Mouse (Mus musculus) layer of hippocampus, adult 2 months (tissue): ENCODE results near the gene Ttyh3. TPM values are rescaled to one million over a fixed set of nuclear protein-coding genes. Genes with fewer than 3 reads are reported as not detected.

Source experiments
- DNase-seq, 2 experiments: peaks; one replicate each; pipeline ENCODE4 v3.0.0; 2022; ENCODE audit warnings: low spot score in 2 of 2
- H3K27ac ChIP-seq: fragments of 200-600 bp; 2 replicates; pipeline ENCODE4 v1.8.1; 2022
- H3K4me3 ChIP-seq: fragments of 200-600 bp; 2 replicates; pipeline ENCODE4 v1.8.1; 2022; ENCODE audit warnings: mild to moderate bottlenecking
- CTCF ChIP-seq: fragments of 200-600 bp; conservative IDR thresholded peaks from 2 replicates; pipeline ENCODE4 v1.8.1; 2022; ENCODE audit warnings: antibody characterized with exemption, mild to moderate bottlenecking, moderate library complexity
- total RNA-seq, 2 experiments: library from RNA; stranded (reverse); gene quantifications; 2 replicates each; pipeline ENCODE4 v1.2.3; 2021

Ttyh3 gene
- total RNA-seq, 2 experiments from 2014 or later, result 187 to 201 TPM

- Histone ChIP-seq H3K4me3 (peak overlapping the region; percentile 67), H3K27ac (peak overlapping the region; percentile 90)
- TF ChIP-seq CTCF, result no peak
- DNase-seq, result peak; percentile 55 to 72
Observed at GRCm38 (mm10) chr5:140609511-140610272, 39.1 kb downstream of the Ttyh3 start.

DNA sequence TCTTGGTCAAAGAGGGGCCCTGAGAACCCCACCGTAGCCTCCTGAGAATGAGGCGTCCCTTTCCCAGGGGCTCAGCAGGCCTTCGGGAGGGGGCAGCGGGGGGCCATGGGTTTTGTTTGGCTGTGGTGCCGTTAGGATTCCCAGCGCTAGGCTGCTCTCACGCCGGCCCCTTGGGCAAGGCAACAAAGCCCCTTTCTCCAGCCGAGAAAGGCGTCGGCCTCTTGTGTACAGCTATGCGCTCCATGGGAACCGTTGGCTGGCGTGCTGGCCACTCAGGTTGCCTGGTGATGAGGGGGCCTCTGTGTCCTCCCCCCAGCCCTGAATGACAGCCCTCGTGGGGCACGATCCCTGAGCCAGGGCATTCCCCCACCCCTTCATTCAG is 40.2 kb downstream of the Ttyh3 start:
- no peak for TF ChIP-seq CTCF
- H3K4me3 ChIP-seq, result peak overlapping the region; percentile 67
- DNase-seq, result peak; percentile 43 to 48
- peak overlapping the region; percentile 90 for H3K27ac ChIP-seq

- Histone ChIP-seq H3K4me3 (peak overlapping the region; percentile 67), H3K27ac (peak overlapping the region; percentile 90)
- no peak for DNase-seq
- TF ChIP-seq CTCF, result no peak
Observed at GRCm38 (mm10) chr5:140607836-140608633, 40.8 kb downstream of the Ttyh3 start.

- Histone ChIP-seq H3K27ac (peak within 1 kb of the TSS; percentile 90), H3K4me3 (peak within 1 kb of the TSS; percentile 67)
- peak; percentile 71 to 82 for DNase-seq
- peak; percentile 47 for TF ChIP-seq CTCF
Observed at GRCm38 (mm10) chr5:140607001-140607835, 41.6 kb downstream of the Ttyh3 start, which contains the start of gene Lfng. Lfng (plus strand) TSS chr5:140607320.

GRCm38 (mm10) chr5:140606386-140606785 is 42.4 kb downstream of the Ttyh3 start:
- Histone ChIP-seq H3K27ac (no peak overlapping the region), H3K4me3 (no peak overlapping the region; the same call in 1 of the 2 replicates)
- no peak for TF ChIP-seq CTCF
- DNase-seq, result no peak

GRCm38 (mm10) chr5:140605228-140605627 is 43.6 kb downstream of the Ttyh3 start:
- Histone ChIP-seq H3K4me3 (no peak overlapping the region), H3K27ac (no peak overlapping the region)
- no peak for TF ChIP-seq CTCF
- no peak for DNase-seq

DNA sequence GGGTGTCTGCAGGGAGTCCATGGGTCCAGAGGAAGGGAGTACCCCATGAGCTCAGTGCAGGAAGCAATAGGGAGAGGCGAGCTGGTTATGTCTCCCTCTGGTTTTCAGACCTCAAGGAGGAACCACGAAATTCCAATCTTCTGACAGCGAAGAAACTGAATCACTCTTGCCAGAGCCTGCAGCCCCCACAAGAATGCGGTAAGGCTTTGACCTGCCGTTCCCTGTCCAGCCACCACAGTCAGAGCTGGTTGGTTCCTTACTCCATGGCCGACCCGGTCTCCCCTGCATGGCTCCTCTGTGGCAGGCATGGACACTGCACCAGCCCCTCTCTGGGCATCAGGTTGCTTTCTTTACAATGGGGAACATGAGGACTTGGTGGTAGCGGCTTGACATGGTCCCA is 44.4 kb downstream of the Ttyh3 start:
- no peak for TF ChIP-seq CTCF
- no peak overlapping the region for H3K27ac ChIP-seq
- no peak overlapping the region for H3K4me3 ChIP-seq
- DNase-seq, result no peak

DNA sequence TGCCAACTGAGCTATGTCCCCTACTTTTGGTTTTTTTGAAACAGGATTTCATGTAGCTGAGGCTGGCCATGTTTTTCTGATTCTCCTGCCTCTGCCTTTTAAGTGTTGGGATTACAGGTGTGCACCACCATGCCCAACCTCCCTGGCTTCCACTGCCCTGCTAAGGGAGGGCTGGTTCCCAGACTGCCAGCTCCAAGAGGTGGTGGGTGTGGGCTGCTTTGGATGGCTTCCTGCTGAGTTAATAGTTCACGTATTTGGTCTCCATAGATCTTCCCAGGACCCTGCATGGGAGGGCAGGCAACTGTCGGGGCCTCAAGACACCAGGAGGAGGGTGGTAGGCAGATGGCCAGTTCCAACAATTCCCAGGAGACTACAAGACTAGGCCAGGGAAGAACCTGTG is 46.3 kb downstream of the Ttyh3 start:
- no peak overlapping the region for H3K27ac ChIP-seq
- TF ChIP-seq CTCF, result no peak
- DNase-seq, result no peak
- no peak overlapping the region for H3K4me3 ChIP-seq

GRCm38 (mm10) chr5:140601712-140602111 is 47.1 kb downstream of the Ttyh3 start:
- no peak for TF ChIP-seq CTCF
- Histone ChIP-seq H3K4me3 (no peak overlapping the region), H3K27ac (no peak overlapping the region)
- DNase-seq, result no peak

DNA sequence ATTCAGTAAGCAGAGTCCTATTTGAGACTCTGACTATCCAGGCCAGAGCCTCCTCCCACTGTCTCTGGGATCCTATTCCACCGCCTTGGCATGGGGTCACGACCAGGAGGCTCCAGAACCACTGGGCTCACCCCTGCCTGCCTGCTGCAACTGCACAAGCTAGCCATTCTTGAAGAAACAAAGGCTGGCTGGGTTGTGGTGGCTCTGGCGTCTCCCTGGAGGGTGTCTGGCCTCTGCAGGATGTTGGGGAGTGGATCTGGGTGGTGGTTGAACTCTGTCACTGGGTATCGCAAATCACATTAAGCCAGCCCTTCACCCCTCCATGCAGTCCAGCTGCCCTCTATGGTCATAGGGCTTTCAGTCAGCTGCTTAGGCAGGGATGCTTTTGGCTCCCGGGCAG is 48.9 kb downstream of the Ttyh3 start:
- Histone ChIP-seq H3K27ac (no peak overlapping the region), H3K4me3 (no peak overlapping the region)
- no peak for DNase-seq
- no peak for TF ChIP-seq CTCF

DNA sequence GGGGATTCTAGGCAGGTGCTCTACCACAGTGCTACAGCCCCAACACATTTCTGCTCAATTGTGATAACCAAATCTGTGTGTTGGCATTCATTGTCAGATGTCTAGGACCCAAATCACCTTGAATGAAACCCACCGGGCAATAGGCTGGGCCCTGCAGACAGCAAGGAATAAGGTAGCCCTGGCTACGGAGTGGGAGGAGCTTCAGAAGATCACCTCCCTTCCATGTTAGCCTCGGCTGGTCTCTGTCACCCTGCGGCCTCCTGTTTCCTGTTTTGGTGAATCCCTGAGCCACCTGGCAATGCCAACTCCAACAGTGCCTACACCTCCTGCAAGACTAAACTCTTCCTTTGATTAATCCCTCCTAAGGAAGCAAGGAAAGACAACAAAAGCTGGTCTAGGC is 51.0 kb downstream of the Ttyh3 start:
- no peak for TF ChIP-seq CTCF
- H3K4me3 ChIP-seq, result no peak overlapping the region
- no peak for DNase-seq
- H3K27ac ChIP-seq, result no peak overlapping the region

GRCm38 (mm10) chr5:140596927-140597588 is 51.8 kb downstream of the Ttyh3 start:
- Histone ChIP-seq H3K27ac (no peak overlapping the region), H3K4me3 (no peak overlapping the region)
- no peak for DNase-seq
- no peak for TF ChIP-seq CTCF
